Mouse (Mus musculus): ENCODE measurements around the gene 4931414P19Rik. TPM values are rescaled to one million over a fixed set of nuclear protein-coding genes. Genes with fewer than 3 reads are reported as not detected.

Gene 4931414P19Rik
- total and polyA plus RNA-seq, 3 experiments, result 1.5 to 2.9 (median 2.7) TPM

DNA sequence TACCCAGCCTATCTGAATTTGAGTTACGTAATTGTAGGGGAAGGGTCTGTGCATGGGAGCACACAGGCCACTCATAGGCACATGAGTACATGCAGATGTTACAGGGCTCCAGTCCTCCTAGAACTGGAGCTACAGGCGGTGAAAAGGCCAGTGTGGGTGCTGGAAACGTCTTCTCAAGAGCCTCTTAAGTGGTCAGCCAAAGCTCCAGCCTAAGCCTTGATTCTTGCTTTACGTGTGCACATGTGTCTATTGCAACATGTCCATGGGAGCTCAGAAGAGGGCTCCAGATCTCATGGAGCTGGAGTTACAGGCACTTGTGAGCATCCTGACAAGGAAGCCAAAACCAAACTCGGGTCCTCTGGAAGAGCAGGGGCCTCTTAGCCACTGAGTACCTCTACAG, 61.1 kb downstream of the 4931414P19Rik start:
- no peaks in the 10 kb centered on the region for H3K9me3 ChIP-seq (replicated peaks; ENCODE audit: low read length)
- H3K79me2 ChIP-seq (replicated peaks; ENCODE audit: control insufficient read depth, extremely low read depth, insufficient read depth, poor library complexity, severe bottlenecking), result no peaks in the 10 kb centered on the region

DNA sequence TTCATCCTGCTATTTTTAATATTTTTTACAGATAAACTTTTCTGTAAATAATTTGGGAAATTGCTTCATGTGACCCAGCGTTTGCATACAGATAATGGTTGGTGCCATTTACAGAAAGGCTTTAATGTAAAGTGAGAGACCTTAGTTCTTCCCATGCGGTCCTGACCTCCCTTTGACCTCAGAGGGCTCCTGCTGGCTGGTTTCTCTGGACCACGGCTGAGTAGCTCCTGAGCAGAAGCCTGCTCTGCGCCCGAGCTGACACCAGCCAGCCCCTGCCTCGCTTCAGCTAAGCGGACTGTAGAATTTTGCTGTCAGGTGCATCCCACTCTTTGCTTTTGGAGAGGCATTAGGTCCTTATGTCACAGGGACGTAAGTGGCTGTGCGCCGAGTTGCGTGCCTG, 65.0 kb downstream of the 4931414P19Rik start:
- no peak overlapping the region for H3K27ac ChIP-seq (ENCODE audit: insufficient read depth, low read depth)
- DNase-seq (ENCODE audit: extremely low read depth), result no peak
- H3K36me3 ChIP-seq (replicated peaks in 1 of 2; ENCODE audit: control insufficient read depth in 1 of 2, insufficient read depth in 1 of 2, low read length in 1 of 2), result peaks cover 37 to 52% of the 10 kb centered on the region in 2 experiments
- H3K27me3 ChIP-seq (replicated peaks), result no peaks in the 10 kb centered on the region
- H3K9me3 ChIP-seq (replicated peaks; ENCODE audit: low read length), result no peaks in the 10 kb centered on the region
- H3K4me3 ChIP-seq (replicated peaks in 1 of 3; ENCODE audit: low read depth in 2 of 3, low read length in 2 of 3, poor library complexity in 1 of 3), result no peak overlapping the region
- dilution Hi-C loops (cut with MboI; ENCODE audit: extremely low pct_ligation_motif_present, extremely low pct_unique_long_range_greater_than_20kb, low sequenced_read_pairs), result no loop called here
- H3K4me2 ChIP-seq (ENCODE audit: insufficient read depth, low read depth, poor library complexity, severe bottlenecking), result no peak overlapping the region
- H3K4me1 ChIP-seq (ENCODE audit: control insufficient read depth in 1 of 2, insufficient read depth in 2 of 2), result no peaks in the 10 kb centered on the region
- H3K79me2 ChIP-seq (replicated peaks; ENCODE audit: control insufficient read depth, extremely low read depth, insufficient read depth, poor library complexity, severe bottlenecking), result no peaks in the 10 kb centered on the region
- in situ Hi-C loops (cut with MboI; ENCODE audit: low pct_ligation_motif_present, low pct_unique_long_range_greater_than_20kb, low sequenced_read_pairs), result no loop called here
- no peak for TF ChIP-seq CHD1 (IDR thresholded peaks at IDR 0.05; ENCODE audit: low read depth, low read length)
- no peak for TF ChIP-seq MAFK (IDR thresholded peaks at IDR 0.05; ENCODE audit: insufficient replicate concordance, low read length)
- no peak for TF ChIP-seq NELFE (IDR thresholded peaks at IDR 0.05; ENCODE audit: low read depth, low read length)
- no peak for TF ChIP-seq POLR2A (IDR thresholded peaks at IDR 0.05; ENCODE audit: low read depth, low read length)
- TF ChIP-seq E2F4 (IDR thresholded peaks at IDR 0.05; ENCODE audit: insufficient replicate concordance, low read depth, low read length), result no peak
- no peak for TF ChIP-seq KAT2A (IDR thresholded peaks at IDR 0.05; ENCODE audit: insufficient replicate concordance, low read length)
- TF ChIP-seq MYC (IDR thresholded peaks at IDR 0.05; ENCODE audit: low read depth, low read length), result no peak
- no peak for TF ChIP-seq GABPA (IDR thresholded peaks at IDR 0.05; ENCODE audit: insufficient replicate concordance, low read depth, low read length)
- no peak overlapping the region for H3K9ac ChIP-seq (ENCODE audit: insufficient read depth, low read depth)

More for the DNA sequence above, 61.1 kb downstream of the 4931414P19Rik start:
- DNase-seq (ENCODE audit: extremely low read depth), result no peak
- in situ Hi-C loops (cut with MboI; ENCODE audit: low pct_ligation_motif_present, low pct_unique_long_range_greater_than_20kb, low sequenced_read_pairs) (no loop called here), dilution Hi-C loops (cut with MboI; ENCODE audit: extremely low pct_ligation_motif_present, extremely low pct_unique_long_range_greater_than_20kb, low sequenced_read_pairs) (no loop called here)
- Histone ChIP-seq H3K27ac (ENCODE audit: insufficient read depth, low read depth) (no peak overlapping the region), H3K9ac (ENCODE audit: insufficient read depth, low read depth) (no peak overlapping the region), H3K4me1 (ENCODE audit: control insufficient read depth in 1 of 2, insufficient read depth in 2 of 2) (no peaks in the 10 kb centered on the region), H3K27me3 (replicated peaks) (no peaks in the 10 kb centered on the region), H3K4me2 (ENCODE audit: insufficient read depth, low read depth, poor library complexity, severe bottlenecking) (no peak overlapping the region), H3K4me3 (replicated peaks in 1 of 3; ENCODE audit: low read depth in 2 of 3, low read length in 2 of 3, poor library complexity in 1 of 3) (no peak overlapping the region), H3K36me3 (replicated peaks in 1 of 2; ENCODE audit: control insufficient read depth in 1 of 2, insufficient read depth in 1 of 2, low read length in 1 of 2) (peaks cover 65 to 85% of the 10 kb centered on the region in 2 experiments)
- TF ChIP-seq ZMIZ1 (IDR thresholded peaks at IDR 0.05; ENCODE audit: low read depth, low read length) (no peak), GABPA (IDR thresholded peaks at IDR 0.05; ENCODE audit: insufficient replicate concordance, low read depth, low read length) (no peak), USF1 (IDR thresholded peaks at IDR 0.05; ENCODE audit: low read depth, low read length) (no peak), MYC (IDR thresholded peaks at IDR 0.05; ENCODE audit: low read depth, low read length) (no peak), UBTF (IDR thresholded peaks at IDR 0.05; ENCODE audit: low read depth, low read length) (no peak), ETS1 (conservative IDR thresholded peaks at IDR 0.05; ENCODE audit: low read depth, low read length) (no peak), KAT2A (IDR thresholded peaks at IDR 0.05; ENCODE audit: insufficient replicate concordance, low read length) (no peak), NELFE (IDR thresholded peaks at IDR 0.05; ENCODE audit: low read depth, low read length) (no peak), CTCF (conservative IDR thresholded peaks at IDR 0.05 in 1 of 2, IDR thresholded peaks at IDR 0.05 in 1 of 2; ENCODE audit: low read depth in 2 of 2, low read length in 2 of 2) (no peak), PAX5 (IDR thresholded peaks at IDR 0.05; ENCODE audit: low read length) (no peak), HCFC1 (IDR thresholded peaks at IDR 0.05; ENCODE audit: low read depth, low read length) (no peak), MAZ (IDR thresholded peaks at IDR 0.05; ENCODE audit: low read depth, low read length) (no peak), BHLHE40 (IDR thresholded peaks at IDR 0.05; ENCODE audit: low read depth, low read length) (no peak), SIN3A (IDR thresholded peaks at IDR 0.05; ENCODE audit: low read length) (no peak), CHD1 (IDR thresholded peaks at IDR 0.05; ENCODE audit: low read depth, low read length) (no peak), CHD2 (IDR thresholded peaks at IDR 0.05; ENCODE audit: low read length) (no peak), JUND (conservative IDR thresholded peaks at IDR 0.05; ENCODE audit: low read depth, low read length) (no peak), ZKSCAN1 (IDR thresholded peaks at IDR 0.05; ENCODE audit: borderline replicate concordance, low read depth, low read length) (no peak)
